Mouse (Mus musculus) stomach, postnatal 0 days (tissue): ENCODE measurements around the gene Cadm1.

Experiments used
- CTCF ChIP-seq: IDR thresholded peaks from 2 replicates; pipeline ENCODE4 v1.5.1; 2016; ENCODE audit warnings: antibody characterized with exemption, low read depth, mild to moderate bottlenecking, moderate library complexity
- EP300 ChIP-seq: optimal IDR thresholded peaks from 2 replicates; pipeline ENCODE3; 2016; ENCODE audit warnings: antibody characterized with exemption

- TF ChIP-seq CTCF = no peak
- no peak for TF ChIP-seq EP300
Observed at GRCm38 (mm10) chr9:47710946-47711345, 181.0 kb downstream of the Cadm1 start.
